Mouse (Mus musculus): ENCODE data around the gene Htr2a. TPM values are rescaled to one million over a fixed set of nuclear protein-coding genes. Genes with fewer than 3 reads are reported as not detected.

Gene Htr2a
- polyA plus RNA-seq, 1 experiment from 2014 or later = 0.21 TPM

DNA sequence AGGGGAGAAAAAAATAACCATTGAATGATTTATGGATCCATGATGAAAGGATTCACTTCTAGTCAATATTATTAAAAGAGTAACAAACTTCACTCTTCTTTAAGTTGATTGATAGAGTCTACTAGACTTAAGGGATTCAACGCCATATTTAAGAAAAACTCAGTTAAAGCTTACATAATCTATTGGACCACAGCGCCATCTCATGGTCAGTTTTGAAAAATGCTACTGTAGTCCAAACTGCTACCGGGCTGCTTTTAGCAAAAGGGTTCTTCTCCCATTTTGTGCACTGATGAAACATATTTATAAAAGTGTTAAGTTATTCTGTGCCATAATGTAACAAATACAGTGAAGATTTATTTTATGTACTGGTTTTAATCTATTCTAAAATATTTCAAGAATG is 68.4 kb downstream of the Htr2a start:
- H3K36me3 ChIP-seq (replicated peaks; ENCODE audit: insufficient read depth, low read length) = no peaks in the 10 kb centered on the region
- no peak overlapping the region for H3K4me3 ChIP-seq (ENCODE audit: low read depth, low read length)
- H3K4me1 ChIP-seq (ENCODE audit: insufficient read depth) = no peaks in the 10 kb centered on the region
- H3K9ac ChIP-seq (replicated peaks) = no peak overlapping the region
- no peaks in the 10 kb centered on the region for H3K9me3 ChIP-seq (ENCODE audit: low read length)
- no peak overlapping the region for H3K27ac ChIP-seq (ENCODE audit: low read depth)
- TF ChIP-seq CTCF (IDR thresholded peaks at IDR 0.05; ENCODE audit: low read depth) (peak; percentile 75), EP300 (IDR thresholded peaks at IDR 0.05; ENCODE audit: low read depth) (no peak)
- 10% methylated on average over 3 of the region's 3 CpGs for WGBS (ENCODE audit: insufficient replicate concordance)
- no peak for ATAC-seq
- DNase-seq = peak; percentile 45
- H3K4me2 ChIP-seq (ENCODE audit: low read depth, low read length) = no peak overlapping the region
- H3K27me3 ChIP-seq (ENCODE audit: insufficient read depth, low read length) = no peaks in the 10 kb centered on the region

DNA sequence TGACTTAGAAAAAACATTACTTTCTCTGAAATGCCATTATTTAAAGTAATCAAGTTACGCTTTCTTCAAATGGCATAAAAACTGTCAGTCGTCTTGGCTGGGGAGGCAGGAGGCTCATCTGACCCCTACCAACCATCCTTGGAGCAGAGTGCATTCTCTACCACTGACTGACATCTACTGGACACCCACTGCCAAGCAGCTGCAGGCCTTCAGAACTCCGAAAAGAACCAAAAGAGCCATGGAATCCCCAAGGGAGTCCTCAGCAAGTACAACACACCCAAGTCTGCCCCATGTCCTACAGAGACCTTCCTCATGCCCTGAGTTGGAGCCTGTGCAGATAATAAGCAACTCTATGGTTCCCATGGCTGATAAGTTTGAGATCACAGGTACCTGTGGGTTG is 82.9 kb downstream of the Htr2a start:
- ATAC-seq (no peak), DNase-seq (no peak)
- no peak overlapping the region for H3K4me2 ChIP-seq (ENCODE audit: low read depth, low read length)
- TF ChIP-seq CTCF (IDR thresholded peaks at IDR 0.05; ENCODE audit: low read depth) = peak; percentile 25; the same call in 1 of the 2 replicates
- TF ChIP-seq EP300 (IDR thresholded peaks at IDR 0.05; ENCODE audit: low read depth) = no peak
- H3K9ac ChIP-seq (replicated peaks) = no peak overlapping the region
- H3K9me3 ChIP-seq (ENCODE audit: low read length) = no peaks in the 10 kb centered on the region
- H3K27me3 ChIP-seq (ENCODE audit: insufficient read depth, low read length) = no peaks in the 10 kb centered on the region
- H3K4me1 ChIP-seq (ENCODE audit: insufficient read depth) = no peaks in the 10 kb centered on the region
- no peak overlapping the region for H3K4me3 ChIP-seq (ENCODE audit: low read depth, low read length)
- no peak overlapping the region for H3K27ac ChIP-seq (ENCODE audit: low read depth)
- WGBS (ENCODE audit: insufficient replicate concordance) = 63% methylated on average over 3 of the region's 3 CpGs
- no peaks in the 10 kb centered on the region for H3K36me3 ChIP-seq (replicated peaks; ENCODE audit: insufficient read depth, low read length)

GRCm38 (mm10) chr14:74731221-74732078 is 90.8 kb downstream of the Htr2a start:
- Histone ChIP-seq H3K4me2 (ENCODE audit: low read depth, low read length) (peak overlapping the region; percentile 79), H3K36me3 (replicated peaks; ENCODE audit: insufficient read depth, low read length) (peaks cover 5% of the 10 kb centered on the region), H3K4me1 (ENCODE audit: insufficient read depth) (peaks cover 11% of the 10 kb centered on the region), H3K9ac (replicated peaks) (peak overlapping the region; percentile 52), H3K27me3 (ENCODE audit: insufficient read depth, low read length) (no peaks in the 10 kb centered on the region), H3K27ac (ENCODE audit: low read depth) (peak overlapping the region; percentile 86), H3K4me3 (ENCODE audit: low read depth, low read length) (peak overlapping the region; percentile 78), H3K9me3 (ENCODE audit: low read length) (no peaks in the 10 kb centered on the region)
- WGBS (ENCODE audit: insufficient replicate concordance) = 25% methylated on average over 9 of the region's 9 CpGs
- TF ChIP-seq EP300 (IDR thresholded peaks at IDR 0.05; ENCODE audit: low read depth) = no peak
- TF ChIP-seq CTCF (IDR thresholded peaks at IDR 0.05; ENCODE audit: low read depth) = no peak
- DNase-seq = no peak
- peak; percentile 28 for ATAC-seq

DNA sequence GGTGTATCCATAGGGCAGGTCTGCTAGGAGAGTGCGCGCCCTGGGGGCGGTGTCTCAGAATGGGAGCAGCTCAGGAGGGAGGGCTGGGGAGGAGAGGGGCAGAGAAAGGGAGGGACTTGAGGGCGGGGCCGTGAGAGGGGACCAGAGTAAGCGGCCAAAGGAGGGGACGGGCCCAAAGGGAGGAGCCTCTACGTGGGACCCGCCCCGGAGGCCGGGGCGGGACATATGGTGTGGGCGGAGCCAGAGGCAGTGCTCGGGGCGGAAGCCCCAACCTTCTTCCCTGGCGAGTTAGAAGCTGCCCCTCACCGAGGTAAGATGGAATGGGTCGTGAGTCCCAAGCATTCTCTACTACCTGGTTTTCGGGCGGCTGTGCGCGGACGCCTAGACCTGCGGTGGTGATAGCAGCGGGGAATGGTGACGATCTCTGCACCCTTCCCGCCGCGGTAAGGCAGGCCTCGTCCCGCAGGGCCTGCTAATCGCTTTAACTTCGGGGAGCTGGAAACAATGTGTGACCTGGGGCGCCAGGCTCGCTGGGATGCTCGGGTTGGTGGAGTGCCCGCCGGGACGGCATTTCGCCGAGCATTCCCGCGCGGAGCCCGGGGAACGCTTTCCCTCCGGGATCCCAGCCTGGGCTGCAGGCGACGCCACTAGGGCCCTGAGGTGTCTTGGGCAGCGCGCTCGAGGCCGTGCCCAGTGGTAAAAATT is 91.6 kb downstream of the Htr2a start, which contains the start of gene Esd:
Gene Esd, plus strand, starts transcription at position 219 of the 705 bp plus-strand sequence.
- TF ChIP-seq EP300 (IDR thresholded peaks at IDR 0.05; ENCODE audit: low read depth) (no peak), CTCF (IDR thresholded peaks at IDR 0.05; ENCODE audit: low read depth) (peak; percentile 45)
- Histone ChIP-seq H3K9me3 (ENCODE audit: low read length) (no peaks in the 10 kb centered on the region), H3K27me3 (ENCODE audit: insufficient read depth, low read length) (no peaks in the 10 kb centered on the region), H3K36me3 (replicated peaks; ENCODE audit: insufficient read depth, low read length) (peaks cover 11% of the 10 kb centered on the region), H3K4me2 (ENCODE audit: low read depth, low read length) (peak within 1 kb of the TSS; percentile 79), H3K9ac (replicated peaks) (peak within 1 kb of the TSS; percentile 79), H3K27ac (ENCODE audit: low read depth) (peak within 1 kb of the TSS; percentile 86), H3K4me1 (ENCODE audit: insufficient read depth) (peaks cover 11% of the 10 kb centered on the region), H3K4me3 (ENCODE audit: low read depth, low read length) (peak within 1 kb of the TSS; percentile 78)
- DNase-seq (peak; percentile 96), ATAC-seq (peak; percentile 98)
- under 1% methylated on average over 52 of the region's 53 CpGs for WGBS (ENCODE audit: insufficient replicate concordance)

DNA sequence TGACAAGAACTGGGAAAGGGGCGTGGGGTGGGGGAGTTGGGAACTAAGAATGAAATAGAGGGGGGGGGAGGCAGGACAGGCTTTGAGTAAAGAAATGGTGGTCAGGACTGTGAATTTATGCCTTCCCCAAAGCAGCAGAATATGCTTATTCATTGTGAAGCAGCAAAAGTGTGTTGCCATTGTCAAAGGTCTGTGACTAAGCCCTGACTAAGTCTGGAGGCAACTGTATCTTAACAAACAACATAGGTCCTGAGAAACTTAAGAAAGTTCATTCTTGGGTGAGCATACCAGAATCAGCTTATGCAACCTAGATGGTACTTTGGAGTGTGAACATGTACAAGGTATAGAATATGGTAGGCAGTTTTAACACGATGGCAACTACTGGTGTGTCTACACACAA is 92.8 kb downstream of the Htr2a start:
- DNase-seq = no peak
- 61% methylated on average over 2 of the region's 2 CpGs for WGBS (ENCODE audit: insufficient replicate concordance)

DNA sequence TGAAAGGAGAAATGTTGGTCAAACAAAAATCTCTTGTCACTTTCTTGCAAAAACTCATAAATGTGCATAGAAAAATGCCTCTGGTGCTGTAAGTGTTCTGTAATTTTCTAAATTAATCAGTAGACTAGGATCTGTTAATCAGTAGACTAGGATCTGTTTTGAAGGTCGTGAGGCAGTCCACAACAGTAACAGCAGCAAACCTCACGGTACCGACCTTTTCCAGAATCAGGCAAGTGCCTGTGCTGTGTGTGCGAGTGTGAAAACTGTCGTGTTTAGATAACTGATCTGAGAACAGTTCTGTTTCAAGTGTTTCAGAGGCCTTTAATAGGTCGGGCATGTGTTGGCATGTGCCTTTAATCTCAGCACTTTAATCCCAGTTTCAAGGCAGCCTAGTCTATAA is 94.8 kb downstream of the Htr2a start:
- H3K4me2 ChIP-seq (ENCODE audit: low read depth, low read length) = no peak overlapping the region
- no peak overlapping the region for H3K9ac ChIP-seq (replicated peaks)
- 64% methylated on average over 6 of the region's 6 CpGs for WGBS (ENCODE audit: insufficient replicate concordance)
- DNase-seq (no peak), ATAC-seq (no peak)
- peaks cover 9% of the 10 kb centered on the region for H3K4me1 ChIP-seq (ENCODE audit: insufficient read depth)
- no peak overlapping the region for H3K4me3 ChIP-seq (ENCODE audit: low read depth, low read length)
- no peak for TF ChIP-seq EP300 (IDR thresholded peaks at IDR 0.05; ENCODE audit: low read depth)
- H3K27ac ChIP-seq (ENCODE audit: low read depth) = no peak overlapping the region
- peaks cover 34% of the 10 kb centered on the region for H3K36me3 ChIP-seq (replicated peaks; ENCODE audit: insufficient read depth, low read length)
- H3K9me3 ChIP-seq (ENCODE audit: low read length) = no peaks in the 10 kb centered on the region
- no peaks in the 10 kb centered on the region for H3K27me3 ChIP-seq (ENCODE audit: insufficient read depth, low read length)

More for the DNA sequence above, 92.8 kb downstream of the Htr2a start:
- H3K36me3 ChIP-seq (replicated peaks; ENCODE audit: insufficient read depth, low read length) = peaks cover 15% of the 10 kb centered on the region
- H3K9ac ChIP-seq (replicated peaks) = peak overlapping the region; percentile 79; the same call in 1 of the 2 replicates
- H3K27ac ChIP-seq (ENCODE audit: low read depth) = no peak overlapping the region
- TF ChIP-seq CTCF (IDR thresholded peaks at IDR 0.05; ENCODE audit: low read depth) (no peak), EP300 (IDR thresholded peaks at IDR 0.05; ENCODE audit: low read depth) (no peak)
- peak overlapping the region; percentile 78 for H3K4me3 ChIP-seq (ENCODE audit: low read depth, low read length)
- peak overlapping the region; percentile 79 for H3K4me2 ChIP-seq (ENCODE audit: low read depth, low read length)
- peaks cover 11% of the 10 kb centered on the region for H3K4me1 ChIP-seq (ENCODE audit: insufficient read depth)
- ATAC-seq = no peak
- no peaks in the 10 kb centered on the region for H3K27me3 ChIP-seq (ENCODE audit: insufficient read depth, low read length)
- no peaks in the 10 kb centered on the region for H3K9me3 ChIP-seq (ENCODE audit: low read length)
